Mouse (Mus musculus) stomach, embryonic 16.5 days (tissue): ENCODE measurements around the gene Hebp1. TPM values are rescaled to one million over a fixed set of nuclear protein-coding genes. Genes with fewer than 3 reads are reported as not detected.

Source experiments
- ATAC-seq: fragments of 200-750 bp; cut with Nextera tagmentation; 2 replicates; pipeline ENCODE4 v1.8.0; 2017; ENCODE audit warnings: moderate number of reproducible peaks, moderate TSS enrichment; ENCODE audit not compliant: insufficient read depth, low FRiP score
- H3K27ac ChIP-seq: fragments of 300-500 bp; sonication (generic); 2 replicates; pipeline ENCODE4 v1.5.1; 2014; ENCODE audit warnings: low read length
- H3K27me3 ChIP-seq: fragments of 300-500 bp; sonication (generic); 2 replicates; pipeline ENCODE4 v1.6.1; 2014; ENCODE audit warnings: low read length, control low read depth, mixed read lengths; ENCODE audit not compliant: control insufficient read depth, insufficient read depth
- H3K36me3 ChIP-seq: fragments of 300-500 bp; sonication (generic); 2 replicates; pipeline ENCODE4 v1.6.1; 2014; ENCODE audit warnings: low read length; ENCODE audit not compliant: control insufficient read depth, insufficient read depth
- H3K4me1 ChIP-seq: fragments of 300-500 bp; sonication (generic); 2 replicates; pipeline ENCODE4 v1.6.1; 2014; ENCODE audit warnings: low read length, control low read depth, mixed read lengths; ENCODE audit not compliant: control insufficient read depth, insufficient read depth
- H3K4me2 ChIP-seq: fragments of 300-500 bp; sonication (generic); 2 replicates; pipeline ENCODE4 v1.6.1; 2014; ENCODE audit warnings: low read depth, low read length, mixed read lengths
- H3K4me3 ChIP-seq: fragments of 300-500 bp; sonication (generic); replicated peaks from 2 replicates; pipeline ENCODE4 v1.5.1; 2014; ENCODE audit warnings: mild to moderate bottlenecking, low read length
- H3K9ac ChIP-seq: fragments of 300-500 bp; sonication (generic); 2 replicates; pipeline ENCODE4 v1.6.1; 2014; ENCODE audit warnings: low read length
- H3K9me3 ChIP-seq: fragments of 300-500 bp; sonication (generic); replicated peaks from 2 replicates; pipeline ENCODE4 v1.6.1; 2016; ENCODE audit warnings: low read length, control low read depth; ENCODE audit not compliant: control insufficient read depth
- WGBS: fragments of 180-500 bp; shearing (Covaris S2); extraction: QIAGEN DNeasy Blood & Tissue Kit; methylation state at CpG from one replicate; pipeline ENCODE4 v1.1.7; 2014; 5-methylcytosine and 5-hydroxymethylcytosine counted together
- polyA plus RNA-seq: library from polyadenylated mRNA; unstranded; fragments of >200 nt; fragmentation: Nextera tagmentation; extraction: Ambion mirVana; gene quantifications from 2 replicates; pipeline ENCODE4 v1.2.1, GENCODE M21; 2015

Gene Hebp1
- polyA plus RNA-seq, 1 experiment from 2014 or later = 37.7 TPM

DNA sequence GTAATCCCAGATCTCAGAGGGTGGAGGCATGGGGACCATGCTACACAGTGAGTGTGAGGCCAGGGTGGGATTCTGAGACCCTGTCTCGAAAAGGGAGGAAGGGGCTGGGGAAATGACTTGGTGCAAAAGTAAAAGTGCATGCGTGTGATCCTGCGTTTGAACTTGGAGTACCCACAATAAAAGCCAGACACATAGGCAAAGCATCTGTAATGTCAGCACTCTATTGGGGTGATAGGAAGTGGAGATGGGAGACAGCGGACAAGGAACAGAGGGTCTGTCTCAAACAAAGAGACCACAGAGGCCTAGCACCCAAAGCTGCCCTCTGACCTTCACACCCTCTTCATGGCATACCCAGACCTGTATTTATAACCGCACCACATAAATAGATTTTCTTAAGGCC lies 51.8 kb downstream of the Hebp1 start:
- 90% methylated on average over 5 of the region's 5 CpGs for WGBS
- no peaks in the 10 kb centered on the region for H3K9me3 ChIP-seq
- H3K36me3 ChIP-seq = no peaks in the 10 kb centered on the region
- H3K9ac ChIP-seq = no peak overlapping the region
- H3K4me2 ChIP-seq = no peak overlapping the region
- ATAC-seq = no peak
- no peaks in the 10 kb centered on the region for H3K4me1 ChIP-seq
- no peaks in the 10 kb centered on the region for H3K27me3 ChIP-seq
- no peak overlapping the region for H3K27ac ChIP-seq
- no peak overlapping the region for H3K4me3 ChIP-seq

DNA sequence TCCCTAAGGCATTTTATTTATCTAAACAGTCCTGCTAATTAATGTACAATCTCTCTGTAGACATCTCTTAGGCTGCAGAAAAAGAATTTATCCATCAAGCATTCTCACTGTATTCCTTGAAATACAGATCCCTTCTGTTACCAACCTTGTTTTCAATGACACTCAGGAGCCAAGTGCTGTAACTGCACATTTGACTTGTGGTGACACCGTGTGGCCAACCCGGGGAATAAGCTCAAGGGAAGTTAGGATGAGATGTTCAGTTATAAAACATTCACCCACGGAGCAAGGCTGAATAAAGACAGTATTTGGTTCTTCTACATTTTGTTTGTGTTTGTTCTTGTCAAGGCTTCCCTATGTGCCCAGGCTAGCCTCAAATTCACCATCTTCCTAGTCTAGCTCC lies 53.3 kb downstream of the Hebp1 start:
- H3K9me3 ChIP-seq = no peaks in the 10 kb centered on the region
- no peak for ATAC-seq
- no peaks in the 10 kb centered on the region for H3K4me1 ChIP-seq
- H3K27me3 ChIP-seq = no peaks in the 10 kb centered on the region
- H3K4me3 ChIP-seq = no peak overlapping the region
- WGBS = 9% methylated on average over 3 of the region's 3 CpGs
- H3K27ac ChIP-seq = no peak overlapping the region
- no peak overlapping the region for H3K4me2 ChIP-seq
- H3K9ac ChIP-seq = no peak overlapping the region
- no peaks in the 10 kb centered on the region for H3K36me3 ChIP-seq

DNA sequence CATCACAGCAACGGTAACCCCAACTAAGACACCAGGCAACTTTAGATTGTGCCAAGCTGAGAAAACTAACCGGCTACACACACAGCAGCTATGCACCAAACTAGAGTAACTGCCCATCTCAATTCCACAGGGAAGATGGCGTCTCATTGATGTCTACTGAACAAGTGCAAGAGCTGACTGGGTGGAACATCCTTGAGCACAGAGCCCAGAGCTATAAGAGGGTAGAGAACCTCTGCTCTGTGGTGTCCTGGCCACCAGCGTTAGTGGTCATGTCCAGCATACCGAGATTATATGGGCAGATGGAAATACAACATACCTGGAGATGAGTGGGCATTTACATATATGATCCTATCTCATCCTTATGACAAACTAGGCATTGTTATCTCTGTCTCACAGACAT lies 54.7 kb downstream of the Hebp1 start:
- WGBS = 96% methylated on average over 5 of the region's 5 CpGs
- Histone ChIP-seq H3K4me2 (no peak overlapping the region), H3K9me3 (no peaks in the 10 kb centered on the region), H3K36me3 (no peaks in the 10 kb centered on the region), H3K27me3 (no peaks in the 10 kb centered on the region), H3K4me1 (no peaks in the 10 kb centered on the region), H3K9ac (no peak overlapping the region), H3K4me3 (no peak overlapping the region), H3K27ac (no peak overlapping the region)
- no peak for ATAC-seq

DNA sequence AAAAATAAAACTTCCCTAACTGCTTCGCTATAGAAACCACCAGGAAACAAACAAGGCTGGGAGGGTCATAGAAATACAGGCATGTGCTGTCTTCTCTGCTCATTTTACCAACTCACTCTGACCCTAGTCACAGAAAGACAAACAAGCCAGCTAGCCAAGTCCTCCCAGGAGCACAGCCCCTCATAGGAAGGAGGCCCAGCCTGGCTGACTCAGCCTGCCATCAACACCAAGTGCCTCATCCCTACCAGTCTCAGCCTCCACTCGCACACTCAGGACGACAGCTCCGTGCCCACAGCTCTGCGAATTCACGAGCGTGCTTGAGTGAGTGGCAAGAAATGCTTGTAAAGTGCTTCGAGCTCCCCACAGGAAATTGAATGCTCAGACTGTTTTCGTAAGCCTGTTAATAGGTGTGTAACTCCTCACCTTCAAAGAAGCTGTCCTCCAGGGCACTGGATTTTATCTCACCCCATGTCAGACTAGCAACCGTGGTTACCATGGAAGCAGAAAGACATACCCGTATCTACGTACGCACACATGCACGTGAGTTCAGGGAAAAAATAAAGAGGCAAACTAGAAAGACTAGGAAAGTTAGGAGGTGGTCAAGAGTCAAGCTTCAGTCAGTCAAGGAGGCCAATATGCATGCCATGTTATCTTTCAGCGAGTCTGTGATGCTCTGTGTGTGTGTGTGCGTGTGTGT lies 56.2 kb downstream of the Hebp1 start:
- Histone ChIP-seq H3K4me1 (no peaks in the 10 kb centered on the region), H3K9me3 (no peaks in the 10 kb centered on the region), H3K4me3 (no peak overlapping the region), H3K27me3 (no peaks in the 10 kb centered on the region), H3K27ac (no peak overlapping the region), H3K36me3 (no peaks in the 10 kb centered on the region), H3K9ac (no peak overlapping the region), H3K4me2 (no peak overlapping the region)
- no peak for ATAC-seq
- 65% methylated on average over 16 of the region's 16 CpGs for WGBS

DNA sequence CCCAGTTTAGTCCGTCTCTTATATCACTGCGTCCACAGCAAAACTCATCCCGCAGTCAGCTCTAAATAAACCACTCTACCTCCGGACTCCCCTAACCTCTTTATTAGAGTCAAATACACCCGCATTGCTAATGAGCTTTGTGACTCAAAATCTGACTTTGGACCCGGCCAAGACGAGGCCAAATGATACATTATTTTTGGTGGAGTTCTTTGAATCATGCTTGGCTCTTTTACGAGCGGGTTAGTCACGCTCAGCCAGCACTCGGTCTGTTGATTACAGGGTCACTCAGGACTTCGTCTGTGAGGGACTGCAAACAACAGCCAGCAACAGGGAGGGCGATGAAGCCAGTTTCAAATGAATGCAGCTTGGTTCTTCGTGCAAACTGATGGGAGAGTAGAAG lies 59.1 kb downstream of the Hebp1 start:
- Histone ChIP-seq H3K36me3 (no peaks in the 10 kb centered on the region), H3K27ac (no peak overlapping the region), H3K4me1 (no peaks in the 10 kb centered on the region), H3K27me3 (no peaks in the 10 kb centered on the region), H3K9ac (no peak overlapping the region), H3K9me3 (no peaks in the 10 kb centered on the region), H3K4me3 (no peak overlapping the region), H3K4me2 (no peak overlapping the region)
- ATAC-seq = no peak
- 75% methylated on average over 14 of the region's 14 CpGs for WGBS

DNA sequence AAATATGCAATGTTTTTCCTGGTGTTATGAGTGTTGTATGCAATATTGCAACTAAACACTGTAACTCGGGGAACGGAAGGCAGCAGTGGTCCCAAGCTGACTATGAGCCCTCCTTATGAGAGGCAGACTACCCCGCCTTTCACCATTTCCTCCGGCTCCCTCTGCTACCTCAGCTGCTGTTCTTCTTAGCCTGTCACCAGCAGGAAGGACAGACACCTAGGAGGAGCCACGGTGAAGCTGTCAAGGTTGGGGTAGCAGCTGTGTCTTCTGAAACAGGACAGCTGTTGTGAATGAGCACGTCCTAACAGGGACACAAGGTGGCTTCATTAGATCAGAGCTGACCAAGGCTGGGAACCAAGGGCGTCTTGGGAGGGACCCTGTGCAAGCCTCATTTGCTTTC lies 59.6 kb downstream of the Hebp1 start:
- no peaks in the 10 kb centered on the region for H3K36me3 ChIP-seq
- no peak overlapping the region for H3K9ac ChIP-seq
- H3K27me3 ChIP-seq = no peaks in the 10 kb centered on the region
- no peaks in the 10 kb centered on the region for H3K4me1 ChIP-seq
- 61% methylated on average over 7 of the region's 7 CpGs for WGBS
- H3K4me2 ChIP-seq = no peak overlapping the region
- H3K27ac ChIP-seq = no peak overlapping the region
- no peak overlapping the region for H3K4me3 ChIP-seq
- no peaks in the 10 kb centered on the region for H3K9me3 ChIP-seq
- ATAC-seq = no peak

DNA sequence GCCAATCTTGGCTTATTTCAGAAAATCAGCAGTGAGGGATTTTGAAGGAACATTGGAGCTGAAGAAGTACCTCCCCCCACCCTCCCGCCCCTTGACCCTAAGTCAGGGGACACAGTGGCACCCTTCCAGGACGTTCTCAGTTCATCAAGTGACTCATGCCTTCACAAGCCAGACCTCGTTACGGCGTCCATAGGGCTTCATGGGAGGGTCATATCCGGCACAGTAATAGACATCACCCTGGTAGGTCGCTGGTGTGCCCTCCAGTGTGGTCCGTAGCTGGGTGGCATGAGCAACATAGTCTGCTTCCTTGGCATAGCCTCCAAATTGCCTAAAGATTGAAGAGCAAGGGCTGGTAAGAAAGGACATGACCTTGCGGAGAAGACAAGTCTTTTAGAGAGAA lies 60.1 kb downstream of the Hebp1 start:
- no peak overlapping the region for H3K27ac ChIP-seq
- H3K9me3 ChIP-seq = no peaks in the 10 kb centered on the region
- WGBS = 81% methylated on average over 9 of the region's 9 CpGs

DNA sequence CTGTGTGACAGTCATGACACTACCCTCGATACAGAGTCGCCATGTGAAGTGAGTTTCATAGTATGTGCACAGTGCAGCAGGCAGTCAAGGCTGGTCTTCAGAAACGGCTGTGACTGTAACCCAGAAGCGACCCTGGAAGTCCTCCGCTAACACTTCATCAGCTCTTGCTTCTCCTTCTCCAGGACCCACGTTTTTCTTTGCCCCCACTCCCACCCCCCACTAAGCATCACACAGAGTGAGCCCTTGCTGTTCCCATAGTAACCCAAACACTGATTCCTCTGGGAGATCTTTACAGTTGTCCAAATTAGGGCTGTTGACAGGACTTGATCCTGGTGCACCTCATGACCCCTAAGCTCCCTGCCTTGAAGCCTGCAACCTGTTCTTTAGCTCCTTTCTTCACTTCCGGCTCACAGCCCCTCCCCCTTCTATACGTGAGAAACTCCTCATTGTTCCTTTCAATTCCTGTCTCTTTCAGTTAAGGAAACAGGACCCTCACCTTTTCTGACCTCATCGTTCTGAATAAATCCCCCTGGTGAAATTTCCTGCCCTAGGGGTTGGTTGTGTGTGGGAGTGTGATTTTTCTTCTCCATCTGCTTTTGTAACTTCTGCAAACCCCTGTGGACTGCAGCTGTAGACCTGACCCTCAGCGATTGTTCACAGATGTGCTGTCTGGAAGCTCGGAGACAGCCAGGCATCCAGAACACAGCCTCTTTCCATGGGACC lies 61.2 kb downstream of the Hebp1 start:
- Histone ChIP-seq H3K4me2 (no peak overlapping the region), H3K9me3 (no peaks in the 10 kb centered on the region), H3K27me3 (no peaks in the 10 kb centered on the region), H3K4me3 (no peak overlapping the region), H3K27ac (no peak overlapping the region), H3K9ac (no peak overlapping the region), H3K4me1 (no peaks in the 10 kb centered on the region), H3K36me3 (no peaks in the 10 kb centered on the region)
- no peak for ATAC-seq
- 37% methylated on average over 11 of the region's 11 CpGs for WGBS

More for the DNA sequence above, 60.1 kb downstream of the Hebp1 start:
- no peaks in the 10 kb centered on the region for H3K4me1 ChIP-seq
- ATAC-seq = no peak
- H3K9ac ChIP-seq = no peak overlapping the region
- H3K27me3 ChIP-seq = no peaks in the 10 kb centered on the region
- H3K36me3 ChIP-seq = no peaks in the 10 kb centered on the region
- no peak overlapping the region for H3K4me3 ChIP-seq
- H3K4me2 ChIP-seq = no peak overlapping the region

DNA sequence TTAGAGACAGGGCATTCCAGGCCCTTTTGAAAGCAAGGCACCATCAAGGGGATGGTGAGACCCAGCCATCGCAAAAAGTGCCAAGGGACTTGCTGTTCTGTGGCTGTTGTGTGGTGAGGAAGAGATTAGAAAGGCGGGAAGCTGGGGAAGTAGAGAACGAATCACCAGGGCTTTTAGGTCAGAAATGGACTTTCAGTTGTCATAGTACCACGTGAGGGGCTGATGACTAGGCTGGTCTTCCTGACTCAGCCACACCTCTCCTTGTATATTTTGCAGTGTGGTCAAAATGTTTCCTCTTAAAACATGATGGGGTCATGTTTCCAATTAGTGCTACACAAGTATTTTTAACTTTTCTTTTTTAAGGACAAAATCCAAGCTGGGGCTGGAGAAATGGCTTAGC lies 62.1 kb downstream of the Hebp1 start:
- 66% methylated on average over 4 of the region's 4 CpGs for WGBS
- no peaks in the 10 kb centered on the region for H3K27me3 ChIP-seq

More for the DNA sequence above, 62.1 kb downstream of the Hebp1 start:
- H3K9ac ChIP-seq = no peak overlapping the region
- no peak for ATAC-seq
- H3K4me2 ChIP-seq = no peak overlapping the region
- H3K4me1 ChIP-seq = no peaks in the 10 kb centered on the region
- no peak overlapping the region for H3K4me3 ChIP-seq
- H3K36me3 ChIP-seq = no peaks in the 10 kb centered on the region
- H3K9me3 ChIP-seq = no peaks in the 10 kb centered on the region
- H3K27ac ChIP-seq = no peak overlapping the region
